Mouse (Mus musculus): ENCODE measurements around the gene Fam228b. TPM values are rescaled to one million over a fixed set of nuclear protein-coding genes. Genes with fewer than 3 reads are reported as not detected.
A peak's percentile ranks its signal among the peaks of the same experiment; 100 is the strongest.
"Not testable (repeated sequence)": the region's sequence is repeated elsewhere in the genome, so short reads cannot be mapped to it uniquely, and the experiment has no call there.

The Fam228b gene
- polyA plus RNA-seq, 1 experiment from 2014 or later, result 2.2 TPM

- 74% methylated on average over 1 of the region's 1 CpGs for WGBS
- DNase-seq (ENCODE audit: low spot score), result peak; percentile 31
- H3K4me3 ChIP-seq, result no peak overlapping the region
- no peaks in the 10 kb centered on the region for H3K4me1 ChIP-seq
- H3K27me3 ChIP-seq (ENCODE audit: insufficient read depth, poor library complexity, severe bottlenecking), result no peaks in the 10 kb centered on the region
- H3K9me3 ChIP-seq, result no peaks in the 10 kb centered on the region
- no peaks in the 10 kb centered on the region for H3K36me3 ChIP-seq
- no peak overlapping the region for H3K27ac ChIP-seq
Observed at GRCm38 (mm10) chr12:4781270-4781669, 12.2 kb upstream of the Fam228b start.

DNA sequence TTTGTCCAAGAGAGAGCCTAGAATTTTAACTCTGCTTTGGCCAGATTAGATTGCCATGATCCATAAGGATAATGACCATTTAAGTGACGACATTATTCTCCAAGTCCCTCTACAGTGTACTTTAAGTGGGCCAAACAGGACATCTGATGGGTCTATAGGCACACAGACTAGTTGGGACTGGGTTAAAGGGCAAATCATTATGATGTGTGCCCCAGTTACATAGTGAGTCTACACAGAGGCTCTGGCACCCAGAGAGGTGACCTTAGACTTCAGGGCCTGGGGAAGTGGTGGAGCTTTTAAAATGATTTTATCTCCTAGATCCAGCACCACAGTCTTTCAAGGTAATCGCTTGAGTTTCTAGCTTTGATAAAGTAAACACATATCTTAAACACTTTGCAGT, 11.2 kb upstream of the Fam228b start:
- Histone ChIP-seq H3K27me3 (ENCODE audit: insufficient read depth, poor library complexity, severe bottlenecking) (no peaks in the 10 kb centered on the region), H3K9me3 (no peaks in the 10 kb centered on the region), H3K36me3 (no peaks in the 10 kb centered on the region), H3K4me3 (no peak overlapping the region), H3K4me1 (no peaks in the 10 kb centered on the region), H3K27ac (no peak overlapping the region)
- 64% methylated on average over 2 of the region's 2 CpGs for WGBS
- DNase-seq (ENCODE audit: low spot score), result peak; percentile 25

- WGBS, result 86% methylated on average over 6 of the region's 6 CpGs
- Histone ChIP-seq H3K27me3 (ENCODE audit: insufficient read depth, poor library complexity, severe bottlenecking) (no peaks in the 10 kb centered on the region), H3K27ac (no peak overlapping the region), H3K4me1 (no peaks in the 10 kb centered on the region), H3K9me3 (no peaks in the 10 kb centered on the region), H3K4me3 (no peak overlapping the region), H3K36me3 (no peaks in the 10 kb centered on the region)
- no peak for DNase-seq (ENCODE audit: low spot score)
Observed at GRCm38 (mm10) chr12:4777734-4778133, 8.7 kb upstream of the Fam228b start.

- no peaks in the 10 kb centered on the region for H3K36me3 ChIP-seq
- H3K27me3 ChIP-seq (ENCODE audit: insufficient read depth, poor library complexity, severe bottlenecking), result no peaks in the 10 kb centered on the region
- no peak overlapping the region for H3K27ac ChIP-seq
- 58% methylated on average over 9 of the region's 9 CpGs for WGBS
- H3K4me3 ChIP-seq, result no peak overlapping the region
- no peaks in the 10 kb centered on the region for H3K4me1 ChIP-seq
- no peaks in the 10 kb centered on the region for H3K9me3 ChIP-seq
- no peak for DNase-seq (ENCODE audit: low spot score)
Observed at GRCm38 (mm10) chr12:4775588-4775949, 6.5 kb upstream of the Fam228b start.

- no peak for DNase-seq (ENCODE audit: low spot score)
- no peak overlapping the region for H3K27ac ChIP-seq
- H3K9me3 ChIP-seq, result no peaks in the 10 kb centered on the region
- H3K27me3 ChIP-seq (ENCODE audit: insufficient read depth, poor library complexity, severe bottlenecking), result no peaks in the 10 kb centered on the region
- no peaks in the 10 kb centered on the region for H3K36me3 ChIP-seq
- no peak overlapping the region for H3K4me3 ChIP-seq
- H3K4me1 ChIP-seq, result no peaks in the 10 kb centered on the region
- WGBS, result 87% methylated on average over 8 of the region's 8 CpGs
Observed at GRCm38 (mm10) chr12:4774895-4775587, 6.0 kb upstream of the Fam228b start.

DNA sequence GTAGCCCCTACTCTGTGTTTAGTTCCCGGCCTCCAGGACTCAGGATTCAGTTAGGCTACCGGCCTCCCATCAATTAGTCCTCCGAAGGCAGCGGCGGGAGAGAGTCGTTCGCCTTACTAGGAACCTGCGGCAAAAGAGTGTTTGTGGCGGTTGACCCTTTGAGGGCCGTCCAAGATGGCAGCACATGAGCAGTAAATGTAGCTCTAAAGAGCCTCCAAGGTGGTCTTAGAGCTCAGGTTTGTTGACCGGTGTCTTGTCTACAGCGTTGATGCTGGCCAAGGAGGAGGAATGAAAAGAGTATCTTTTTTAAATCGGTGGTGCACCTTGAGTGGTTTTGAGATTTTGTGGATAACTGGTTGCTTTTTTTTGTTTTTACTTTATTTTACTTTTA, 261 bp upstream of the Fam228b start:
- 17% methylated on average over 13 of the region's 13 CpGs for WGBS
- peak overlapping the region; percentile 97 for H3K27ac ChIP-seq
- no peaks in the 10 kb centered on the region for H3K36me3 ChIP-seq
- no peak for DNase-seq (ENCODE audit: low spot score)
- 0 out of 2 replicates have a peak, but pooled peaks cover 3% of the 10 kb centered on the region for H3K4me1 ChIP-seq
- H3K4me3 ChIP-seq, result peak overlapping the region; percentile 85
- H3K9me3 ChIP-seq, result no peaks in the 10 kb centered on the region
- no peaks in the 10 kb centered on the region for H3K27me3 ChIP-seq (ENCODE audit: insufficient read depth, poor library complexity, severe bottlenecking)

DNA sequence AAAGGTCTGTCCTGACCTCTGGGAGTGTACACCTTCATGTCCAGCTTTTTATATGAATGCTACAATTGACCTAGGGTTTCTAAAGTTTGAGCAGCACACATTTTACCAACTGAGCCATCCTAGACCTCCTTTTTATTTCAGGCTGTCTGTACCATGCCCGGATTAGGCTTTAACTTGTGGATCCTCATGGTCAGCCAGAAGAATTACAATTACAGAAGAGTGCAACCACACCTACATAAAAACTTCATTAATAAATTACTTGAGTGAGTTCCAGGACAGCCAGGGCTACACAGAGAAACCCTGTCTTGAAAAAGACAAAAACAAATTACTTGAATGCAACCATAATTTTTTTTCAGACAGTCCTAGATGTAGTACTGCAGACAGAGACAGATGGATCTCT, 12.0 kb downstream of the Fam228b start:
- Histone ChIP-seq H3K4me1 (no peaks in the 10 kb centered on the region), H3K36me3 (no peaks in the 10 kb centered on the region), H3K27me3 (ENCODE audit: insufficient read depth, poor library complexity, severe bottlenecking) (no peaks in the 10 kb centered on the region), H3K9me3 (no peaks in the 10 kb centered on the region), H3K27ac (no peak overlapping the region), H3K4me3 (no peak overlapping the region)
- 88% methylated on average over 1 of the region's 1 CpGs for WGBS
- no peak for DNase-seq (ENCODE audit: low spot score)

- not testable (repeated sequence) for H3K4me3 ChIP-seq; H3K36me3 ChIP-seq; H3K27me3 ChIP-seq (ENCODE audit: insufficient read depth, poor library complexity, severe bottlenecking); H3K9me3 ChIP-seq; H3K4me1 ChIP-seq; DNase-seq (ENCODE audit: low spot score); H3K27ac ChIP-seq
- 85% methylated on average over 4 of the region's 4 CpGs for whole genome bisulfite sequencing
Observed at GRCm38 (mm10) chr12:4754451-4754850, 14.6 kb downstream of the Fam228b start.

DNA sequence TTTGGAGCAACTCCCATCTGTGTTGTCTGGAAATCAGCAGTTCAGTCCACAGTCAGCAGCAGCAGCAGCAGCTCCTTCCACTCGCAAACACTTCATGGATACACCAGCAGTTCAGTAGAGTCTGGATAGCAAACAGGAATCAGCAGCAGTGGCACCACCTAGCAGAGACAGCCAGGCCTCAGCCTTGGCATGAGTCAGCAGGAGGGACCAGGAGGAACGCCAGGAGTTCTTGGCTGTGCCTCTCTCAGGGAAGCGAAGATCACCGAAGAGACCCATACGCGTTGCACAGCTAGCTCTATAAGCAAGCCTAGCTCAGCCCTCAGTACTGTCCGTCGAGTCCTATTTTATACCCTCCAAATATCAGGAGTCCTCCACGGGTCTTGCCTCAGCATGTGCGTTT, 24.6 kb downstream of the Fam228b start:
- DNase-seq (ENCODE audit: low spot score), result no peak
- no peak overlapping the region for H3K4me3 ChIP-seq
- H3K27me3 ChIP-seq (ENCODE audit: insufficient read depth, poor library complexity, severe bottlenecking), result no peaks in the 10 kb centered on the region
- no peaks in the 10 kb centered on the region for H3K4me1 ChIP-seq
- H3K27ac ChIP-seq, result no peak overlapping the region
- WGBS, result 86% methylated on average over 10 of the region's 10 CpGs
- H3K9me3 ChIP-seq, result no peaks in the 10 kb centered on the region
- no peaks in the 10 kb centered on the region for H3K36me3 ChIP-seq

GRCm38 (mm10) chr12:4742183-4742582, 26.9 kb downstream of the Fam228b start:
- no peak overlapping the region for H3K27ac ChIP-seq
- no peaks in the 10 kb centered on the region for H3K36me3 ChIP-seq
- no peak for DNase-seq (ENCODE audit: low spot score)
- no peak overlapping the region for H3K4me3 ChIP-seq
- no peaks in the 10 kb centered on the region for H3K27me3 ChIP-seq (ENCODE audit: insufficient read depth, poor library complexity, severe bottlenecking)
- H3K9me3 ChIP-seq, result no peaks in the 10 kb centered on the region
- H3K4me1 ChIP-seq, result no peaks in the 10 kb centered on the region
- WGBS, result 79% methylated on average over 3 of the region's 3 CpGs

GRCm38 (mm10) chr12:4740823-4741222, 28.2 kb downstream of the Fam228b start:
- Histone ChIP-seq H3K4me3 (no peak overlapping the region), H3K27ac (no peak overlapping the region), H3K9me3 (no peaks in the 10 kb centered on the region), H3K27me3 (ENCODE audit: insufficient read depth, poor library complexity, severe bottlenecking) (no peaks in the 10 kb centered on the region), H3K4me1 (no peaks in the 10 kb centered on the region), H3K36me3 (no peaks in the 10 kb centered on the region)
- no peak for DNase-seq (ENCODE audit: low spot score)
- 81% methylated on average over 7 of the region's 7 CpGs for WGBS

DNA sequence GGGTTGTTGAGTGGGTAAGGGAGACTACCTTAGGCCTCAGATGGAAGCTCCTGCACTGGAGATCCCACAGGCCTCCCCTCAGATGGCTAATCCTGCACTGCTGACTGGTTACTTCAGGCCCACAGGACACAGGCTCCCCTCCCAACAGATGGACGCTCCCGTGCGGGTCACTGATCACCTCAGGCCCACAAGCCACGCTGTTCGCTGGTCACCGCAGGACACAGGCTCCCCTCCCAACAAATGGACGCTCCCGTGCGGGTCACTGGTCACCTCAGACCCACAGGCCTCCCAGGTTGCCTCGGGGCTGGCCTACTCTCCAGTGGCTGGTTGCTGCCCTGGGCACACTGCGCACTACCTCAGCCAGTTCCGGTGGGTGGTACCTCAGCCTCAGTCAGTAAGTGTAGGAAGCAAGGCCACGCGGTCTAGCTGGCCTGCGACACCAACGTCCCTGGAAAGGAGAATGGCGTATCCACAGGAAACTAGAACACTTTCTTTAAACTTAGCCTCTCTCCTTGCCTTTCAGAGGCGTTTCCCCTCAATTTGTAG, 31.0 kb downstream of the Fam228b start, which contains the start of gene Fam228a:
TSS of gene Fam228a (minus strand) at position 400 of the 546 bp plus-strand sequence.
- WGBS, result 85% methylated on average over 18 of the region's 18 CpGs
- Histone ChIP-seq H3K27ac (no peak within 1 kb of the TSS; the same call in 1 of the 2 replicates), H3K4me1 (no peaks in the 10 kb centered on the region), H3K9me3 (no peaks in the 10 kb centered on the region), H3K36me3 (no peaks in the 10 kb centered on the region), H3K4me3 (no peak within 1 kb of the TSS), H3K27me3 (ENCODE audit: insufficient read depth, poor library complexity, severe bottlenecking) (peaks cover 8% of the 10 kb centered on the region; the same call in 1 of the 2 replicates)
- no peak for DNase-seq (ENCODE audit: low spot score)

GRCm38 (mm10) chr12:4732332-4732731, 36.7 kb downstream of the Fam228b start:
- no peak for DNase-seq (ENCODE audit: low spot score)
- no peak overlapping the region for H3K27ac ChIP-seq
- H3K36me3 ChIP-seq, result no peaks in the 10 kb centered on the region
- no peak overlapping the region for H3K4me3 ChIP-seq
- H3K4me1 ChIP-seq, result no peaks in the 10 kb centered on the region
- no peaks in the 10 kb centered on the region for H3K9me3 ChIP-seq
- 62% methylated on average over 4 of the region's 4 CpGs for WGBS
- peaks cover 8% of the 10 kb centered on the region; the same call in 1 of the 2 replicates for H3K27me3 ChIP-seq (ENCODE audit: insufficient read depth, poor library complexity, severe bottlenecking)

DNA sequence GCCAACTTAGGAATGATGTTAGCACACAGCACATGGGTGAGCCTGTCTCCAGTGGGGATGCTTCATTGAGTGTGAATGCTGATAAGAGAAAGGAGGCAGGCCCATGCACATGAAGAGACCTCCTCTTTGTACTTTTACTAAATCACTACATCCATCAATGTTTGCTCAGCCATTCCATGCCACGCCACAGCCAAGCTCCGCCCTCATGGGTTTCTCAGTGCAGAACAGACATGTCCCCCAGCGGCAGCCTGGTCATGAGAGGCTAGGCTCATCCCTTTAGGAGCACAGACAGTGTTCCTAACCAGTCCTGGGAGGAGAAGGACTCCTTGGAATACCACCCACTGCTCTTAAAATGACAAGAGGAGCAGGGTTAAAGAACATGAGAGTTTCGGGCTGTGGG, 37.4 kb downstream of the Fam228b start:
- 67% methylated on average over 4 of the region's 4 CpGs for WGBS
- H3K4me3 ChIP-seq, result no peak overlapping the region
- H3K9me3 ChIP-seq, result no peaks in the 10 kb centered on the region
- H3K27ac ChIP-seq, result no peak overlapping the region
- no peaks in the 10 kb centered on the region for H3K36me3 ChIP-seq
- H3K4me1 ChIP-seq, result no peaks in the 10 kb centered on the region
- H3K27me3 ChIP-seq (ENCODE audit: insufficient read depth, poor library complexity, severe bottlenecking), result peaks cover 8% of the 10 kb centered on the region; the same call in 1 of the 2 replicates
- DNase-seq (ENCODE audit: low spot score), result no peak

Data from heart, embryonic 10.5 days (tissue).